8 mouse cellular contexts compared by ENCODE assay signal in the genomic region with DNA sequence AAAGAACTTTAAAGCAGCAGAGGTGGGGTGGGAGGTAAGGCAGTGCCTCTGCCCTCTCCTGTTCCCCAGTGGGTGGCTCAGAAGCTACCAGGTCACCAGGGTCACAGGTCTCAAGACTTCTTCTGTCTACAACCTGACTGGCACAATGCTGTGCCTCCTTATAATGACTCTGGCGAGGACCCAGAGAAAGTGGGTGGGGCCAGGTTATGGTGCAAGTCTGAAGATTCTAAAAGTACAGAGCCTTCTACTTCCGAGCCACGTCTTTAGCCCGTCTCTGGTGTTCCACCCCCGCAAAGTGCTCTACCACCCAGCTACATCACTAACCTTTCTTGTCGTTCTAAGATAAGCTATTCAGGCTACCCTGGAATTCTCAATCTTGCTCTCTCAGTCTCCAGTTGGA. TPM values are rescaled to one million over a fixed set of nuclear protein-coding genes. Genes with fewer than 3 reads are reported as not detected.
DNase-seq lines count a peak whose midpoint lies in the region; ATAC-seq and TF ChIP-seq lines count a peak whose summit lies in the region.

No protein-coding gene starts in this region.

- H3K9ac ChIP-seq in liver, adult 2 months (ENCODE audit: low read depth, low read length) = no peak overlapping the region
- no peak overlapping the region for H3K9ac ChIP-seq in intestine, embryonic 16.5 days (ENCODE audit: low read depth, low read length)

- no peaks in the 10 kb centered on the region for H3K4me1 ChIP-seq in liver, adult 2 months (ENCODE audit: control insufficient read depth, insufficient read depth, low read length)
- peaks cover 29% of the 10 kb centered on the region for H3K4me1 ChIP-seq in intestine, embryonic 16.5 days (ENCODE audit: control insufficient read depth, insufficient read depth, low read length)

- H3K9me3 ChIP-seq in intestine, embryonic 16.5 days (ENCODE audit: control insufficient read depth, low read length) = no peaks in the 10 kb centered on the region

- no peak overlapping the region for H3K4me3 ChIP-seq in liver, adult 2 months (ENCODE audit: insufficient read depth, low read depth, low read length)
- no peak overlapping the region for H3K4me3 ChIP-seq in intestine, embryonic 16.5 days (ENCODE audit: low read length)
- H3K4me3 ChIP-seq in macrophage (ENCODE audit: inconsistent target) = no peak overlapping the region

- no peaks in the 10 kb centered on the region for H3K36me3 ChIP-seq in liver, adult 2 months (ENCODE audit: control insufficient read depth, insufficient read depth, low read length)
- H3K36me3 ChIP-seq in intestine, embryonic 16.5 days (ENCODE audit: control insufficient read depth, insufficient read depth, low read length) = peaks cover 4% of the 10 kb centered on the region
- H3K36me3 ChIP-seq in macrophage (ENCODE audit: inconsistent target) = peaks cover 4% of the 10 kb centered on the region; the same call in 1 of the 2 replicates

- no peak for TF ChIP-seq CTCF in liver, adult 2 months (IDR thresholded peaks at IDR 0.05; ENCODE audit: low read depth, low read length)

- H3K4me2 ChIP-seq in intestine, embryonic 16.5 days (ENCODE audit: low read depth, low read length) = 0 out of 2 replicates have a peak overlapping the region, but pooled peaks have one; percentile 1

- H3K27ac ChIP-seq in liver, adult 2 months (replicated peaks; ENCODE audit: insufficient read depth, low read depth, low read length) = 0 out of 2 replicates have a peak overlapping the region, but pooled peaks have one; percentile 14
- H3K27ac ChIP-seq in intestine, embryonic 16.5 days (ENCODE audit: low read length) = peak overlapping the region; percentile 73
- H3K27ac ChIP-seq in macrophage = peak overlapping the region; percentile 95

- no peaks in the 10 kb centered on the region for H3K79me2 ChIP-seq in liver, adult 2 months (ENCODE audit: control insufficient read depth, insufficient read depth, low read length)
- H3K79me2 ChIP-seq in macrophage (ENCODE audit: inconsistent target) = peaks cover 24% of the 10 kb centered on the region

- WGBS in liver, adult 2 months = 78% methylated on average over 6 of the region's 6 CpGs
- whole genome bisulfite sequencing in intestine, embryonic 16.5 days = 50% methylated on average over 6 of the region's 6 CpGs
- WGBS in macrophage (ENCODE audit: missing documents) = 16% methylated on average over 6 of the region's 6 CpGs

- no peak for DNase-seq in liver, adult 2 months (ENCODE audit: extremely low read depth, low read depth, low spot score)
- DNase-seq in liver = no peak
- DNase-seq in thymus, postnatal 25 days = peak; percentile 50
- DNase-seq in ovary, adult 18-20 months (ENCODE audit: low spot score) = no peak
- DNase-seq in layer of hippocampus, postnatal 25 days (ENCODE audit: extremely low spot score in 1 of 2, low spot score in 1 of 2) = no peak
- DNase-seq in embryo, embryonic 9.5 days (ENCODE audit: extremely low spot score) = no peak

- no peak for TF ChIP-seq POLR2A in liver, adult 2 months (IDR thresholded peaks at IDR 0.05; ENCODE audit: extremely low read depth, insufficient read depth, low read length)

- H3K27me3 ChIP-seq in liver, adult 2 months (ENCODE audit: control insufficient read depth, insufficient read depth, low read length) = no peaks in the 10 kb centered on the region
- no peaks in the 10 kb centered on the region for H3K27me3 ChIP-seq in intestine, embryonic 16.5 days (replicated peaks; ENCODE audit: control insufficient read depth, insufficient read depth, low read length)

- peak; percentile 52 for ATAC-seq in intestine, embryonic 16.5 days

RNA-seq across cellular contexts. Expression of a gene that starts 2.7 kb away (rescaled TPM):
- 2.9 and 4.3 TPM in 2 replicates for total RNA-seq in liver, adult 2 months (2014; rRNA removed)
- 2.2 and 3.3 TPM in 2 replicates for polyA plus RNA-seq in liver, adult 2 months (2012; rRNA removed)
- 5.7 and 6.6 TPM in 2 replicates for polyA plus RNA-seq in intestine, embryonic 16.5 days (2015; fragmentation: Nextera tagmentation; extraction: Ambion mirVana)
- 1,000 to 10,000 TPM in 10 of 26 experiments, 100 to 1,000 TPM in 16; 205 to 1,849 (median 728) TPM for total RNA-seq in macrophage (2018; cell fraction: chromatin; rRNA removed)
- total RNA-seq in macrophage (2018; cell fraction: cytosol; rRNA removed) = 100 to 1,000 TPM; 217 to 634 (median 404) TPM
- total RNA-seq in macrophage (2018; cell fraction: nucleus; rRNA removed) = 1,000 to 10,000 TPM in 6 of 26 experiments, 100 to 1,000 TPM in 20; 220 to 1,391 (median 770) TPM
- 181 to 249 TPM (median 202 TPM) in 3 replicates for polyA plus RNA-seq in macrophage (2018)
- total RNA-seq in layer of hippocampus, postnatal 25 days (2021) = 1 to 10 TPM; 5.5 to 7.8 TPM

RNA-seq across cellular contexts. Expression of a gene that starts 48.3 kb away (rescaled TPM):
- 3.1 and 4.2 TPM in 2 replicates for total RNA-seq in liver, adult 2 months (2014; rRNA removed)
- 2.4 and 2.8 TPM in 2 replicates for polyA plus RNA-seq in liver, adult 2 months (2012; rRNA removed)
- polyA plus RNA-seq in intestine, embryonic 16.5 days (2015; fragmentation: Nextera tagmentation; extraction: Ambion mirVana) = 7.0 TPM in 2 replicates
- 10 to 100 TPM in 16 of 26 experiments, 1 to 10 TPM in 10; 2.4 to 32.4 (median 13.8) TPM for total RNA-seq in macrophage (2018; cell fraction: chromatin; rRNA removed)
- 1 to 10 TPM; 1.3 to 4.5 (median 3.0) TPM for total RNA-seq in macrophage (2018; cell fraction: cytosol; rRNA removed)
- 10 to 100 TPM in 12 of 26 experiments, 1 to 10 TPM in 14; 3.4 to 38.2 (median 9.7) TPM for total RNA-seq in macrophage (2018; cell fraction: nucleus; rRNA removed)
- 3.5 to 3.9 TPM (median 3.6 TPM) in 3 replicates for polyA plus RNA-seq in macrophage (2018)
- total RNA-seq in layer of hippocampus, postnatal 25 days (2021) = 10 to 100 TPM; 14.8 to 15.4 TPM

RNA-seq across cellular contexts. Expression of a gene that starts 55.5 kb away (rescaled TPM):
- total RNA-seq in liver, adult 2 months (2014; rRNA removed) = 9.9 and 11.2 TPM in 2 replicates
- polyA plus RNA-seq in liver, adult 2 months (2012; rRNA removed) = 16.4 and 16.9 TPM in 2 replicates
- 26.6 and 28.5 TPM in 2 replicates for polyA plus RNA-seq in intestine, embryonic 16.5 days (2015; fragmentation: Nextera tagmentation; extraction: Ambion mirVana)
- 10 to 100 TPM in 25 of 26 experiments, 1 to 10 TPM in 1; 9.0 to 36.1 (median 22.6) TPM for total RNA-seq in macrophage (2018; cell fraction: chromatin; rRNA removed)
- 1 to 10 TPM; 3.8 to 9.3 (median 7.0) TPM for total RNA-seq in macrophage (2018; cell fraction: cytosol; rRNA removed)
- 10 to 100 TPM in 18 of 26 experiments, 1 to 10 TPM in 8; 5.4 to 23.2 (median 12.1) TPM for total RNA-seq in macrophage (2018; cell fraction: nucleus; rRNA removed)
- polyA plus RNA-seq in macrophage (2018) = 3.1 to 12.7 TPM (median 6.8 TPM) in 3 replicates
- total RNA-seq in layer of hippocampus, postnatal 25 days (2021) = 10 to 100 TPM; 14.0 to 15.7 TPM

Comparison
In these comparisons a context has a peak if more than half of its experiments do, and no peak if none do; other contexts are left out.
1. H3K27ac ChIP-seq: peak in every context shown above with its lines; median percentile 95 in macrophage; 73 in intestine, embryonic 16.5 days; 14 in liver, adult 2 months.
2. RNA of a gene that starts 2.7 kb away (polyA plus RNA-seq): 181 to 249 TPM in macrophage; 5.7 to 6.6 TPM in intestine, embryonic 16.5 days and 2.2 to 3.3 TPM in liver, adult 2 months; every median in the first group is over 10 times any median in the second.